Mouse (Mus musculus) ES-E14 (cell line): ENCODE data around the gene Myh10. TPM values are rescaled to one million over a fixed set of nuclear protein-coding genes. Genes with fewer than 3 reads are reported as not detected.
A peak's percentile ranks its signal among the peaks of the same experiment; 100 is the strongest.

Experiments
- DNase-seq: peaks from one replicate; pipeline ENCODE4 v3.0.0-alpha.2; 2013; ENCODE audit warnings: low read depth, low spot score
- H3K27ac ChIP-seq: 2 replicates; pipeline ENCODE4 v1.5.1; 2012; ENCODE audit warnings: low read depth, mild to moderate bottlenecking, low read length, moderate library complexity, mixed read lengths; ENCODE audit not compliant: poor library complexity, insufficient read depth, severe bottlenecking
- H3K36me3 ChIP-seq: 2 replicates; pipeline ENCODE4 v1.6.1; 2012; ENCODE audit warnings: mild to moderate bottlenecking, low read length, moderate library complexity, mixed read lengths; ENCODE audit not compliant: control insufficient read depth, poor library complexity, insufficient read depth, severe bottlenecking
- H3K4me1 ChIP-seq, 2 experiments: fragments of 150-350 bp in 1 of 2; sonication (generic) in 1 of 2; 2 replicates each; pipeline ENCODE4 v1.6.1; 2012; ENCODE audit warnings: low read length in 2 of 2, mild to moderate bottlenecking in 1 of 2, mixed read lengths in 1 of 2; ENCODE audit not compliant: control insufficient read depth in 2 of 2, insufficient read depth in 2 of 2, poor library complexity in 1 of 2
- H3K4me3 ChIP-seq, 2 experiments: fragments of 150-350 bp in 1 of 2; sonication (generic) in 1 of 2; 2 replicates each; pipeline ENCODE4 v1.5.1; 2012; ENCODE audit warnings: low read length in 2 of 2, low read depth in 1 of 2, mild to moderate bottlenecking in 1 of 2, mixed read lengths in 1 of 2; ENCODE audit not compliant: insufficient read depth in 1 of 2, poor library complexity in 1 of 2, severe bottlenecking in 1 of 2
- H3K9ac ChIP-seq: 2 replicates; pipeline ENCODE4 v1.6.1; 2012; ENCODE audit warnings: low read depth, mild to moderate bottlenecking, low read length, mixed read lengths; ENCODE audit not compliant: poor library complexity, insufficient read depth, severe bottlenecking
- H3K9me3 ChIP-seq: fragments of 150-350 bp; sonication (generic); 2 replicates; pipeline ENCODE4 v1.6.1; 2012; ENCODE audit warnings: low read depth, mild to moderate bottlenecking, low read length; ENCODE audit not compliant: control insufficient read depth, insufficient read depth
- CHD2 ChIP-seq: IDR thresholded peaks from 2 replicates; pipeline ENCODE4 v1.6.1; 2014; ENCODE audit warnings: mild to moderate bottlenecking, low read depth, low read length, inconsistent platforms
- HCFC1 ChIP-seq: IDR thresholded peaks from 2 replicates; pipeline ENCODE4 v1.6.1; 2012; ENCODE audit warnings: low read length, inconsistent platforms, borderline replicate concordance; ENCODE audit not compliant: insufficient read depth
- MAFK ChIP-seq: IDR thresholded peaks from 2 replicates; pipeline ENCODE4 v1.6.1; 2014; ENCODE audit warnings: mild to moderate bottlenecking, low read depth, low read length, inconsistent platforms; ENCODE audit not compliant: insufficient read depth
- ZC3H11A ChIP-seq: IDR thresholded peaks from 2 replicates; pipeline ENCODE4 v1.6.1; 2012; ENCODE audit warnings: low read depth, mild to moderate bottlenecking, inconsistent platforms, low read length, borderline replicate concordance
- ZNF384 ChIP-seq: IDR thresholded peaks from 2 replicates; pipeline ENCODE4 v1.6.1; 2012; ENCODE audit warnings: low read depth, low read length, inconsistent platforms
- in situ Hi-C, 2 experiments: fragments of 600-800 bp; cut with MboI; formaldehyde crosslinking; loops; one replicate each; pipeline ENCODE4 v1.15.1; 2025; ENCODE audit warnings: low sequenced_read_pairs in 2 of 2, inconsistent platforms in 1 of 2; ENCODE audit not compliant: unreplicated experiment in 2 of 2
- total RNA-seq: library from RNA; depleted of rRNA; stranded (reverse); fragments of 300-350 nt; gene quantifications from 2 replicates; pipeline ENCODE4 v1.2.3, GENCODE M21; 2012

The Myh10 gene
- total RNA-seq, 1 experiment, result 107 TPM

- no peak overlapping the region; a peak in 1 of 4 replicates for H3K4me3 ChIP-seq
- peaks cover 0 to 4% of the 10 kb centered on the region in 2 experiments; a peak in 2 of 4 replicates for H3K4me1 ChIP-seq
- no peak overlapping the region for H3K9ac ChIP-seq
- TF ChIP-seq MAFK (no peak), HCFC1 (no peak), ZNF384 (no peak), CHD2 (no peak), ZC3H11A (no peak)
- in situ Hi-C loops, result no loop called here
- H3K9me3 ChIP-seq, result no peaks in the 10 kb centered on the region
- no peaks in the 10 kb centered on the region for H3K36me3 ChIP-seq
- DNase-seq, result no peak
- no peak overlapping the region for H3K27ac ChIP-seq
These were observed 894 bp upstream of the Myh10 start for GRCm38 (mm10) chr11:68690465-68690864.

GRCm38 (mm10) chr11:68692010-68692692, 792 bp downstream of the Myh10 start:
- in situ Hi-C loops, result no loop called here
- Histone ChIP-seq H3K9ac (peak overlapping the region; percentile 85), H3K27ac (peak overlapping the region; percentile 41; the same call in 1 of the 2 replicates), H3K36me3 (no peaks in the 10 kb centered on the region), H3K4me3 (peak overlapping the region; percentile 83 to 96), H3K9me3 (no peaks in the 10 kb centered on the region), H3K4me1 (peaks cover 0 to 4% of the 10 kb centered on the region in 2 experiments; a peak in 2 of 4 replicates)
- DNase-seq, result peak; percentile 34
- TF ChIP-seq ZNF384 (no peak), ZC3H11A (no peak), MAFK (no peak), CHD2 (no peak), HCFC1 (no peak)

- TF ChIP-seq ZNF384, result no peak
- no peak for TF ChIP-seq HCFC1
- no peak for TF ChIP-seq MAFK
- no peak for TF ChIP-seq ZC3H11A
- no peak for TF ChIP-seq CHD2
- no peaks in the 10 kb centered on the region for H3K9me3 ChIP-seq
- H3K27ac ChIP-seq, result no peak overlapping the region
- H3K4me3 ChIP-seq, result peak overlapping the region; percentile 83 to 96
- in situ Hi-C loops, result no loop called here
- peak overlapping the region; percentile 85 for H3K9ac ChIP-seq
- no peaks in the 10 kb centered on the region for H3K36me3 ChIP-seq
- peaks cover 0 to 4% of the 10 kb centered on the region in 2 experiments; a peak in 2 of 4 replicates for H3K4me1 ChIP-seq
- no peak for DNase-seq
These were observed 1.5 kb downstream of the Myh10 start for GRCm38 (mm10) chr11:68692693-68693446.

GRCm38 (mm10) chr11:68693447-68694040, 2.2 kb downstream of the Myh10 start:
- Histone ChIP-seq H3K9me3 (no peaks in the 10 kb centered on the region), H3K36me3 (no peaks in the 10 kb centered on the region), H3K27ac (no peak overlapping the region), H3K4me1 (peaks cover 0 to 4% of the 10 kb centered on the region in 2 experiments; a peak in 2 of 4 replicates), H3K9ac (no peak overlapping the region), H3K4me3 (peak overlapping the region; percentile 83 to 96; a peak in 3 of 4 replicates)
- TF ChIP-seq HCFC1 (no peak), ZC3H11A (no peak), MAFK (no peak), CHD2 (no peak), ZNF384 (no peak)
- in situ Hi-C loops, result no loop called here
- no peak for DNase-seq
